Mouse (Mus musculus): ENCODE measurements around the gene Atp6v1b1. TPM values are rescaled to one million over a fixed set of nuclear protein-coding genes. Genes with fewer than 3 reads are reported as not detected.
A peak's percentile ranks its signal among the peaks of the same experiment; 100 is the strongest.

Atp6v1b1 gene
- polyA plus RNA-seq, 1 experiment from 2014 or later, result 14.2 TPM

DNA sequence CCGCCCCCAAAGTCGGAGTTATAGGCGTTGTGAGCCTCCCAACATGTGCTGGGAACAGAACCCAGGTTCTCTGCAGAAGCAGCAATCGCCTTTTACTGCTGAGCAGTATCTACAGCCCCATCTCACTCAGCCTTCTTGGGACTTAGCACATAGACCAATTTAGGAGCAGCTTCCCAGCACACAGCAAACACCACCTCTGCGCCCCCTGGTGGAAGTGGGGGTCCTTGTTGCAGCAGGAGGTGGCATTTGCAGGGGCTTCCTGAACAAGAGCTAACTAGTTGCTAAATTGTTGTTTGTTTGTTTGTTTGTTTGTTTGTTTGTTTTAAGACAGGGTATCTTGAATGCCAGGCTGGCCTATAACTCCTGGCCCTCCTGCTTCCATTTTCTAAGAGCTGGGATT lies 11.7 kb upstream of the Atp6v1b1 start:
- Histone ChIP-seq H3K4me2 (ENCODE audit: low read length) (no peak overlapping the region), H3K4me1 (replicated peaks; ENCODE audit: insufficient read depth, low read length) (no peaks in the 10 kb centered on the region), H3K36me3 (ENCODE audit: insufficient read depth, low read length) (no peaks in the 10 kb centered on the region), H3K9ac (ENCODE audit: low read depth, low read length) (no peak overlapping the region), H3K27ac (no peak overlapping the region), H3K27me3 (ENCODE audit: insufficient read depth, low read length) (no peaks in the 10 kb centered on the region), H3K9me3 (replicated peaks; ENCODE audit: low read length) (no peaks in the 10 kb centered on the region), H3K4me3 (replicated peaks; ENCODE audit: low read depth, low read length) (no peak overlapping the region)
- peak; percentile 76 for DNase-seq (ENCODE audit: low spot score)
- 29% methylated on average over 5 of the region's 5 CpGs for WGBS
- peak; percentile 80 for TF ChIP-seq CTCF (IDR thresholded peaks at IDR 0.05; ENCODE audit: low read depth)
- ATAC-seq (replicated peaks; ENCODE audit: low FRiP score, low read depth), result no peak

DNA sequence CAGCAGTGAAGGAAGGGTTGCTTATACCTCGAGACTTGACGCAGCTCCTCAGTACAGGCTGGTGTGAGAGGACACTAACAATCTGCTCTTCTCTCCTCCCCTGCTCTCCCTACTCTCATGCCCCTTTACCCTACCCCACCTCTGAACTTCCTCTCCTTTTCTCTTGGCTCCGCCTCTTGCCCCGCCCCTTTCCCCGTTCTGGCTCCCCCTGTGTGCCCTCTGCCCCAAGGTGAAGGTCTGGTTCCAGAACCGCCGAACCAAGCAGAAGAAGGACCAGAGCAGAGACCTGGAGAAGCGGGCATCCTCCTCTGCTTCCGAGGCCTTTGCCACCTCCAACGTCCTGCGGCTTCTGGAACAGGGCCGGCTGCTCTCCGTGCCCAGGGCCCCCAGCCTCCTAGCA lies 5.5 kb upstream of the Atp6v1b1 start:
- Histone ChIP-seq H3K4me1 (replicated peaks; ENCODE audit: insufficient read depth, low read length) (no peaks in the 10 kb centered on the region), H3K9me3 (replicated peaks; ENCODE audit: low read length) (no peaks in the 10 kb centered on the region), H3K27ac (no peak overlapping the region), H3K4me3 (replicated peaks; ENCODE audit: low read depth, low read length) (no peak overlapping the region), H3K4me2 (ENCODE audit: low read length) (no peak overlapping the region), H3K9ac (ENCODE audit: low read depth, low read length) (no peak overlapping the region), H3K36me3 (ENCODE audit: insufficient read depth, low read length) (no peaks in the 10 kb centered on the region), H3K27me3 (ENCODE audit: insufficient read depth, low read length) (no peaks in the 10 kb centered on the region)
- TF ChIP-seq CTCF (IDR thresholded peaks at IDR 0.05; ENCODE audit: low read depth), result no peak
- no peak for DNase-seq (ENCODE audit: low spot score)
- WGBS, result 33% methylated on average over 12 of the region's 13 CpGs
- ATAC-seq (replicated peaks; ENCODE audit: low FRiP score, low read depth), result no peak

DNA sequence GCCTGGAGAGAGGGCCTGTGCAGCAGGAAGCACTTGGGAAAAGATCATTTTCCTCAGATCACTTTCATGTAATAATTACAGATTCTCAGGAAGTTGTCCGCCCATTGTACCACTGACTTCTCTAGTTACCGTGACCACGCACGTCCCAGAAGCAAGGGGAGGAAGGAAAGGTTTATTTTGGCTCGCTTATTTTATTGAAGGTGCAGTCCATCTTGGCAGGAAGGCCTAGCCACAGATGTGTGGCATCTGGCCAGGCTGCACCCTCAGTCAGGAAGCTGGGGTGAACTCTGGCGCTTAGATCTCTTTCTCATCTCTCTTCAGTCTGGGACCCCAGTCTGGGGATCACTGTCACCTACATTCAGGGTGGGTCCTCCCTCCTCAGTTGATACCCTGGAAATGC lies 4.2 kb upstream of the Atp6v1b1 start:
- H3K27me3 ChIP-seq (ENCODE audit: insufficient read depth, low read length), result no peaks in the 10 kb centered on the region
- no peaks in the 10 kb centered on the region for H3K4me1 ChIP-seq (replicated peaks; ENCODE audit: insufficient read depth, low read length)
- no peak for DNase-seq (ENCODE audit: low spot score)
- no peak for TF ChIP-seq CTCF (IDR thresholded peaks at IDR 0.05; ENCODE audit: low read depth)
- H3K36me3 ChIP-seq (ENCODE audit: insufficient read depth, low read length), result no peaks in the 10 kb centered on the region
- 29% methylated on average over 6 of the region's 6 CpGs for WGBS
- H3K9ac ChIP-seq (ENCODE audit: low read depth, low read length), result no peak overlapping the region
- H3K4me2 ChIP-seq (ENCODE audit: low read length), result no peak overlapping the region
- H3K27ac ChIP-seq, result no peak overlapping the region
- no peak for ATAC-seq (replicated peaks; ENCODE audit: low FRiP score, low read depth)
- no peak overlapping the region for H3K4me3 ChIP-seq (replicated peaks; ENCODE audit: low read depth, low read length)
- no peaks in the 10 kb centered on the region for H3K9me3 ChIP-seq (replicated peaks; ENCODE audit: low read length)

DNA sequence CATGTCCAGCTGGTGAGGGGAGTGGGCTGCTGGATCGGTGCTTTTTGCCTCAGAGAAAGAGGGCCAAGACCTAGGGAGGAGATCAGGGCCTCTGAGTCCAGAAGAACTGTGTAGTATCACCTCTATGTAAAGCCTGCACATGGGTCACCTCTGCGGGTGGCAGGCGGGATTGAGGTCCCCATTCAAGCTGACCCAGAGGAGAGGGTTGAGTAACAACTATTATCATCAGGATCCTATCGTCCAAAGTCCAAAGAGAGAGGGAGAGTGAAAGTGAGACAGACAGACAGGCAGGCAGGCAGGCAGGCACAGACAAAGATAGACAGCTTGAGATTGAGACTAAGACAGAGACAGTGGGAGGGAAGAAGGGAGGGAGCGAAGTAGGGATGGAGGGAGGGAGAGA lies 422 bp downstream of the Atp6v1b1 start:
- Histone ChIP-seq H3K9me3 (replicated peaks; ENCODE audit: low read length) (no peaks in the 10 kb centered on the region), H3K27me3 (ENCODE audit: insufficient read depth, low read length) (no peaks in the 10 kb centered on the region), H3K36me3 (ENCODE audit: insufficient read depth, low read length) (no peaks in the 10 kb centered on the region), H3K4me2 (ENCODE audit: low read length) (peak overlapping the region; percentile 24), H3K4me1 (replicated peaks; ENCODE audit: insufficient read depth, low read length) (no peaks in the 10 kb centered on the region), H3K4me3 (replicated peaks; ENCODE audit: low read depth, low read length) (peak overlapping the region; percentile 7; the same call in 1 of the 2 replicates), H3K27ac (peak overlapping the region; percentile 79; the same call in 1 of the 2 replicates), H3K9ac (ENCODE audit: low read depth, low read length) (peak overlapping the region; percentile 43; the same call in 1 of the 2 replicates)
- 55% methylated on average over 5 of the region's 5 CpGs for WGBS
- no peak for TF ChIP-seq CTCF (IDR thresholded peaks at IDR 0.05; ENCODE audit: low read depth)
- DNase-seq (ENCODE audit: low spot score), result no peak
- ATAC-seq (replicated peaks; ENCODE audit: low FRiP score, low read depth), result no peak

DNA sequence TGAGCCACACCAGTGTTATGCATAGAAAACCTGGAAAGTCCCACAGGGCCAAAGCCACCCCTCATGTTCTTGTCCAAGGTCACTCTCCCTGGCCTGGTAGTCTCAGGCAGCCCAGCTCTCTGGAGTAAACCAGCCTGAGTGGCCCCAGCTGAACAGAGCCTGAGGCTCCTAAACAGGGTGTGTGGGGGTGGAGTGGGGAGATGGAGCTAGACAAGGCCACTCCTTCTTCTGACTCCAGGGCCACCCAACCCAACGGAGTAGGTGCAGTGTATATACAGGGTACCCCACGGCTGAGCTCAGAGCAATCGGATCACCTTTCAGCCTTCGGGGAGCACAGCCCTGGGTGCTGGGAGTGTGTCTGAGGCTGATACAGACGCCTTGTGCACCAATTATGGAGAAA lies 1.3 kb downstream of the Atp6v1b1 start:
- no peak for TF ChIP-seq CTCF (IDR thresholded peaks at IDR 0.05; ENCODE audit: low read depth)
- H3K36me3 ChIP-seq (ENCODE audit: insufficient read depth, low read length), result no peaks in the 10 kb centered on the region
- H3K4me1 ChIP-seq (replicated peaks; ENCODE audit: insufficient read depth, low read length), result no peaks in the 10 kb centered on the region
- peak; percentile 67 for ATAC-seq (replicated peaks; ENCODE audit: low FRiP score, low read depth)
- peak overlapping the region; percentile 24; the same call in 1 of the 2 replicates for H3K4me2 ChIP-seq (ENCODE audit: low read length)
- H3K27ac ChIP-seq, result peak overlapping the region; percentile 82
- WGBS, result 63% methylated on average over 5 of the region's 5 CpGs
- H3K9ac ChIP-seq (ENCODE audit: low read depth, low read length), result no peak overlapping the region
- H3K4me3 ChIP-seq (replicated peaks; ENCODE audit: low read depth, low read length), result no peak overlapping the region
- no peaks in the 10 kb centered on the region for H3K27me3 ChIP-seq (ENCODE audit: insufficient read depth, low read length)
- no peak for DNase-seq (ENCODE audit: low spot score)
- H3K9me3 ChIP-seq (replicated peaks; ENCODE audit: low read length), result no peaks in the 10 kb centered on the region

DNA sequence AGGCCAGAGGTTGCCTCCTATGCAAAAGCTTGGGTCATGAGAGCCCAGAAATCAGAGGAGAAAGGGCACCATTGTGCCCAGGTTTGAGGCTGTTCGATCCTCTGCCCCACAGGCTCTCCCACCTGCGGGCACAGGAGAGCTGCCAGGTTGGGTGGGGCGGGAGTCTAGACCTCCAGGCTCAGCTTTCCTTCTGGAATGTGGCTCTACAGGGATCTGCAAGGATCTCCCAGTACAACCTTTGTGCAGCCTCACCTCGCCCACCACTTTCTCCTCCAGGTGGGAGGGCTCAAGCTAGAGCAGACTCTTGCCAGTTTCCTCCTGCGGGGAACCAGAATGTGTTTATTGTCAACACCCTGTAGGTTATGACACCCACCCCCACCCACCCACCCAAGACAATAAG lies 1.8 kb downstream of the Atp6v1b1 start:
- Histone ChIP-seq H3K4me2 (ENCODE audit: low read length) (peak overlapping the region; percentile 13; the same call in 1 of the 2 replicates), H3K27me3 (ENCODE audit: insufficient read depth, low read length) (no peaks in the 10 kb centered on the region), H3K36me3 (ENCODE audit: insufficient read depth, low read length) (no peaks in the 10 kb centered on the region), H3K9me3 (replicated peaks; ENCODE audit: low read length) (no peaks in the 10 kb centered on the region), H3K4me1 (replicated peaks; ENCODE audit: insufficient read depth, low read length) (no peaks in the 10 kb centered on the region), H3K9ac (ENCODE audit: low read depth, low read length) (no peak overlapping the region), H3K4me3 (replicated peaks; ENCODE audit: low read depth, low read length) (no peak overlapping the region), H3K27ac (peak overlapping the region; percentile 82)
- ATAC-seq (replicated peaks; ENCODE audit: low FRiP score, low read depth) (no peak), DNase-seq (ENCODE audit: low spot score) (no peak)
- WGBS, result 43% methylated on average over 5 of the region's 5 CpGs
- TF ChIP-seq CTCF (IDR thresholded peaks at IDR 0.05; ENCODE audit: low read depth), result no peak

DNA sequence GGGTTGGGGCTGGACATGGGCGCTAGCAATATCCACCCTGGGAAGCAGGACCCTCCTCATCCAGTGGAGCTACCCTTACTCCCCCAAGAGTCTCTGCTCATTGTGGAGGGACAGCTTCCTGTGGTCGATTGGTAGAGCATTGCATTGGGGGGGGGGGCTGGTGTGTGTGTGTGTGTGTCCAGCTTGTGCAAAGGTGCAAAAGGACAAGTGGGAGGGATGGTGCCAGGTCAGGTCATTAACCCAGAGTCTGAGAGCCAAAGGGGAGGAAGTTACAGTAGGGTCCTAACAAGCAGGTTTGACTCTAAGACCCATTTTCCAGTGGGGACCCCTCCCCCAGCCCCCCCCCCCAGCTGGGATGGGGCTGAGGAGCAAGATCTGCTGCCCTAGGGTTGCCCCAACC lies 2.7 kb downstream of the Atp6v1b1 start:
- Histone ChIP-seq H3K9me3 (replicated peaks; ENCODE audit: low read length) (no peaks in the 10 kb centered on the region), H3K4me2 (ENCODE audit: low read length) (no peak overlapping the region), H3K4me1 (replicated peaks; ENCODE audit: insufficient read depth, low read length) (no peaks in the 10 kb centered on the region), H3K27ac (no peak overlapping the region), H3K4me3 (replicated peaks; ENCODE audit: low read depth, low read length) (no peak overlapping the region), H3K27me3 (ENCODE audit: insufficient read depth, low read length) (peaks cover 2% of the 10 kb centered on the region; the same call in 1 of the 2 replicates), H3K9ac (ENCODE audit: low read depth, low read length) (no peak overlapping the region), H3K36me3 (ENCODE audit: insufficient read depth, low read length) (no peaks in the 10 kb centered on the region)
- no peak for TF ChIP-seq CTCF (IDR thresholded peaks at IDR 0.05; ENCODE audit: low read depth)
- ATAC-seq (replicated peaks; ENCODE audit: low FRiP score, low read depth) (no peak), DNase-seq (ENCODE audit: low spot score) (no peak)
- WGBS, result 46% methylated on average over 2 of the region's 2 CpGs
